Comparison of ENCODE assay signal across 7 mouse cellular contexts in genomic region chr10:82127850-82128401, GRCm38 (mm10). TPM values are rescaled to one million over a fixed set of nuclear protein-coding genes. Genes with fewer than 3 reads are reported as not detected.
DNase-seq lines count a peak whose midpoint lies in the region; ATAC-seq lines count a peak whose summit lies in the region.

Gene AU041133 (plus strand): TSS chr10:82128013.

- peak; percentile 84 for DNase-seq in adrenal gland, adult 8-10 months
- peak; percentile 85 for DNase-seq in embryo, embryonic 9.5 days (ENCODE audit: extremely low spot score)
- peak; percentile 58 to 84 for DNase-seq in gastrocnemius, postnatal 4 days (ENCODE audit: low spot score in 2 of 2)
- peak; percentile 91 to 93 for DNase-seq in left cerebral cortex, postnatal 36 days (ENCODE audit: low spot score in 2 of 2)
- DNase-seq in midbrain, embryonic 11.5 days (ENCODE audit: low spot score, missing footprints): peak; percentile 96
- peak; percentile 51 for DNase-seq in skeletal muscle tissue, adult 2 months (ENCODE audit: low read depth, low spot score)

- no peaks in the 10 kb centered on the region for H3K27me3 ChIP-seq in intestine, embryonic 16.5 days (replicated peaks; ENCODE audit: control insufficient read depth, insufficient read depth, low read length)
- no peaks in the 10 kb centered on the region for H3K27me3 ChIP-seq in midbrain, embryonic 11.5 days (ENCODE audit: control insufficient read depth, insufficient read depth, low read length)

- 3% methylated on average over 41 of the region's 41 CpGs for WGBS in intestine, embryonic 16.5 days
- 3% methylated on average over 41 of the region's 41 CpGs for WGBS in midbrain, embryonic 11.5 days

- peak within 1 kb of the TSS; percentile 81 for H3K9ac ChIP-seq in intestine, embryonic 16.5 days (ENCODE audit: low read depth, low read length)
- peak within 1 kb of the TSS; percentile 78 for H3K9ac ChIP-seq in midbrain, embryonic 11.5 days (ENCODE audit: low read length)

- H3K4me2 ChIP-seq in intestine, embryonic 16.5 days (ENCODE audit: low read depth, low read length): peak within 1 kb of the TSS; percentile 52
- H3K4me2 ChIP-seq in midbrain, embryonic 11.5 days: peak within 1 kb of the TSS; percentile 51

- intact Hi-C loops in left cerebral cortex, postnatal 36 days (cut with DNase I): loop anchor here (10.0 kb wide), 1 partner anchor 73 kb away; no protein-coding TSS in a partner anchor

- peaks cover 11% of the 10 kb centered on the region; the same call in 1 of the 2 replicates for H3K9me3 ChIP-seq in intestine, embryonic 16.5 days (ENCODE audit: control insufficient read depth, low read length)
- H3K9me3 ChIP-seq in midbrain, embryonic 11.5 days (ENCODE audit: control insufficient read depth, low read length): peaks cover 32% of the 10 kb centered on the region

- ATAC-seq in intestine, embryonic 16.5 days: peak; percentile 100
- ATAC-seq in midbrain, embryonic 11.5 days (ENCODE audit: low FRiP score): peak; percentile 100

- no peaks in the 10 kb centered on the region for H3K4me1 ChIP-seq in intestine, embryonic 16.5 days (ENCODE audit: control insufficient read depth, insufficient read depth, low read length)
- no peaks in the 10 kb centered on the region for H3K4me1 ChIP-seq in midbrain, embryonic 11.5 days (ENCODE audit: control insufficient read depth, insufficient read depth, low read length)

- peak within 1 kb of the TSS; percentile 81 for H3K27ac ChIP-seq in intestine, embryonic 16.5 days (ENCODE audit: low read length)
- H3K27ac ChIP-seq in midbrain, embryonic 11.5 days (ENCODE audit: low read depth, low read length): no peak within 1 kb of the TSS; the same call in 1 of the 2 replicates

- H3K36me3 ChIP-seq in intestine, embryonic 16.5 days (ENCODE audit: control insufficient read depth, insufficient read depth, low read length): 0 out of 2 replicates have a peak, but pooled peaks cover 5% of the 10 kb centered on the region
- H3K36me3 ChIP-seq in midbrain, embryonic 11.5 days (ENCODE audit: control insufficient read depth, insufficient read depth, low read length): no peaks in the 10 kb centered on the region

- peak within 1 kb of the TSS; percentile 76 for H3K4me3 ChIP-seq in intestine, embryonic 16.5 days (ENCODE audit: low read length)
- H3K4me3 ChIP-seq in midbrain, embryonic 11.5 days (ENCODE audit: low read depth, low read length): peak within 1 kb of the TSS; percentile 62

RNA-seq across cellular contexts. Expression of gene AU041133, which starts in this region (rescaled TPM):
- total RNA-seq in adrenal gland, adult 8-10 months (2022): 1 to 10 TPM; 3.8 to 9.4 (median 6.9) TPM
- total RNA-seq in gastrocnemius, postnatal 4 days (2021): 1 to 10 TPM; 4.3 to 4.5 TPM
- 4.3 and 4.4 TPM in 2 replicates for polyA plus RNA-seq in intestine, embryonic 16.5 days (2015; fragmentation: Nextera tagmentation; extraction: Ambion mirVana)
- total RNA-seq in left cerebral cortex, postnatal 36 days (2021): 10 to 100 TPM in 1 of 2 experiments, 1 to 10 TPM in 1; 7.8 to 11.2 TPM
- polyA plus RNA-seq in midbrain, embryonic 11.5 days (2014; fragmentation: Nextera tagmentation; extraction: Ambion mirVana): 6.3 and 6.6 TPM in 2 replicates
